In the genomic region with DNA sequence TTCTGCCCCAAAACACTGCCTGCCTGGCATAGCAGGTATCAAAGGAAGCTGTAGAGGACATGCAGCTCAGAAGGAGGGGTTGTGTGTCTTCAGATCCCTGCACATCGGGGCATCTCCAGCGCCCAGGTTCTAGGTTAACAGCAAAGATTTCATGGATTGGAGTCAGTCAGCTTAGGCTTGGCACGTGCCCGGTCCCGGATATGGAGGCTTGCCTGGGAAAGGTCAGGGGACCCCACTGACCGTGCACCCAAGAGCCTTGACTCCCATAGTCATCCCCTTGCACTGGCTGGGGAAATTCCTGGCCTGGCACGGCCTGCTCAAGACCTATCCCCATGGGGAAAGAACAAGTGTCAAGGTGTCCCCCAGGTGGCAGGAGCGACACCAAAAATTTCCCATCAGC, we compare ENCODE assay signal across 23 mouse cellular contexts. TPM values are rescaled to one million over a fixed set of nuclear protein-coding genes. Genes with fewer than 3 reads are reported as not detected.
A peak's percentile ranks its signal among the peaks of the same experiment; 100 is the strongest.
DNase-seq lines count a peak whose midpoint lies in the region; ATAC-seq and TF ChIP-seq lines count a peak whose summit lies in the region.
"Had no signal": no experiment of that assay in that cellular context is flagged by ENCODE, and none has a peak within 500 bp of the region (broad histone marks: within the 10 kb centered on the region; RNA-seq: fewer than 3 reads in every experiment).

No protein-coding gene starts in this region.

- no peak overlapping the region for H3K4me2 ChIP-seq in hindbrain, embryonic 14.5 days (replicated peaks)
- no peak overlapping the region for H3K4me2 ChIP-seq in midbrain, embryonic 13.5 days (replicated peaks)
- no peak overlapping the region for H3K4me2 ChIP-seq in neural tube, embryonic 15.5 days
- H3K4me2 ChIP-seq: heart, embryonic 12.5 days; kidney, embryonic 15.5 days; limb, embryonic 12.5 days; liver, embryonic 11.5 days had no signal

- ATAC-seq in hindbrain, embryonic 14.5 days (ENCODE audit: low FRiP score): no peak
- no peak for ATAC-seq in midbrain, embryonic 13.5 days
- no peak for ATAC-seq in neural tube, embryonic 15.5 days (ENCODE audit: low FRiP score)
- no peak for ATAC-seq in monocyte, adult 5-6 weeks (replicated peaks; ENCODE audit: insufficient number of reproducible peaks, low FRiP score, low TSS enrichment, poor library complexity, severe bottlenecking)
- ATAC-seq: forebrain, embryonic 14.5 days; intestine, postnatal 0 days; liver, postnatal 0 days; lung, postnatal 0 days; Patski had no signal

- intact Hi-C loops in gastrocnemius, adult 2 months (cut with DNase I): no loop called here

- DNase-seq in gastrocnemius, adult 2 months: no peak
- DNase-seq in gastrocnemius, postnatal 25 days: no peak
- DNase-seq in hindbrain, embryonic 14.5 days (ENCODE audit: low spot score): no peak
- no peak for DNase-seq in layer of hippocampus, postnatal 10 days (ENCODE audit: low spot score in 2 of 2)
- DNase-seq: adrenal gland, postnatal 36 days; cerebellum, adult 11 months; gastrocnemius, postnatal 10 days; heart, adult 11 months; heart, postnatal 10 days; kidney, postnatal 36 days; liver, postnatal 0 days had no signal

- H3K9ac ChIP-seq in hindbrain, embryonic 14.5 days: peak overlapping the region; percentile 8; the same call in 1 of the 2 replicates
- no peak overlapping the region for H3K9ac ChIP-seq in midbrain, embryonic 13.5 days (replicated peaks)
- no peak overlapping the region for H3K9ac ChIP-seq in neural tube, embryonic 15.5 days (replicated peaks)
- H3K9ac ChIP-seq: heart, embryonic 12.5 days; kidney, embryonic 15.5 days; limb, embryonic 12.5 days; liver, postnatal 0 days had no signal

- TF ChIP-seq CTCF in gastrocnemius, adult 2 months (IDR thresholded peaks at IDR 0.05): no peak

- WGBS in hindbrain, embryonic 14.5 days: 88% methylated on average over 8 of the region's 8 CpGs
- WGBS in midbrain, embryonic 13.5 days: 90% methylated on average over 8 of the region's 8 CpGs
- WGBS in neural tube, embryonic 15.5 days: 90% methylated on average over 8 of the region's 8 CpGs

- H3K4me1 ChIP-seq in hindbrain, embryonic 14.5 days (replicated peaks; ENCODE audit: control insufficient read depth, insufficient read depth, low read length): peaks cover 35% of the 10 kb centered on the region
- peaks cover 56% of the 10 kb centered on the region for H3K4me1 ChIP-seq in midbrain, embryonic 13.5 days (replicated peaks)
- H3K4me1 ChIP-seq in neural tube, embryonic 15.5 days: peaks cover 45% of the 10 kb centered on the region

- H3K4me3 ChIP-seq in gastrocnemius, adult 2 months: no peak overlapping the region
- no peak overlapping the region for H3K4me3 ChIP-seq in hindbrain, embryonic 14.5 days (replicated peaks; ENCODE audit: low read length)
- no peak overlapping the region for H3K4me3 ChIP-seq in midbrain, embryonic 13.5 days (replicated peaks)
- no peak overlapping the region for H3K4me3 ChIP-seq in neural tube, embryonic 15.5 days (replicated peaks)
- H3K4me3 ChIP-seq: heart, embryonic 12.5 days; kidney, embryonic 15.5 days; limb, embryonic 12.5 days had no signal

- H3K27ac ChIP-seq in gastrocnemius, adult 2 months: peak overlapping the region; percentile 88
- H3K27ac ChIP-seq in hindbrain, embryonic 14.5 days: peak overlapping the region; percentile 82
- H3K27ac ChIP-seq in midbrain, embryonic 13.5 days: peak overlapping the region; percentile 83
- H3K27ac ChIP-seq in neural tube, embryonic 15.5 days (replicated peaks): peak overlapping the region; percentile 64
- H3K27ac ChIP-seq: kidney, embryonic 15.5 days; limb, embryonic 12.5 days; macrophage had no signal

- no peaks in the 10 kb centered on the region for H3K27me3 ChIP-seq in hindbrain, embryonic 14.5 days (ENCODE audit: control insufficient read depth, insufficient read depth, low read length)
- H3K27me3 ChIP-seq in midbrain, embryonic 13.5 days: no peaks in the 10 kb centered on the region
- no peaks in the 10 kb centered on the region for H3K27me3 ChIP-seq in neural tube, embryonic 15.5 days (replicated peaks)
- H3K27me3 ChIP-seq: heart, embryonic 12.5 days; kidney, embryonic 15.5 days; limb, embryonic 12.5 days; Patski had no signal

- H3K9me3 ChIP-seq in hindbrain, embryonic 14.5 days (ENCODE audit: control insufficient read depth, low read length): no peaks in the 10 kb centered on the region
- H3K9me3 ChIP-seq in midbrain, embryonic 13.5 days: no peaks in the 10 kb centered on the region
- no peaks in the 10 kb centered on the region for H3K9me3 ChIP-seq in neural tube, embryonic 15.5 days (replicated peaks)
- H3K9me3 ChIP-seq: kidney, embryonic 15.5 days; limb, embryonic 12.5 days had no signal

- no peaks in the 10 kb centered on the region for H3K36me3 ChIP-seq in hindbrain, embryonic 14.5 days (replicated peaks; ENCODE audit: control insufficient read depth, insufficient read depth)
- peaks cover 14% of the 10 kb centered on the region for H3K36me3 ChIP-seq in midbrain, embryonic 13.5 days
- H3K36me3 ChIP-seq in neural tube, embryonic 15.5 days: no peaks in the 10 kb centered on the region

RNA-seq across cellular contexts. Expression of gene Rbm19, which starts 59.0 kb away (rescaled TPM):
- 10 to 100 TPM; 18.8 to 20.5 TPM for total RNA-seq in gastrocnemius, adult 2 months (2021)
- 10 to 100 TPM; 16.8 to 18.5 TPM for total RNA-seq in gastrocnemius, postnatal 25 days (2021)
- polyA plus RNA-seq in hindbrain, embryonic 14.5 days (2014; fragmentation: Nextera tagmentation; extraction: Ambion mirVana): 17.5 and 20.2 TPM in 2 replicates
- polyA plus RNA-seq in midbrain, embryonic 13.5 days (2015; fragmentation: Nextera tagmentation; extraction: Ambion mirVana): 18.8 and 19.1 TPM in 2 replicates
- polyA plus RNA-seq in neural tube, embryonic 15.5 days (2015; fragmentation: Nextera tagmentation; extraction: Ambion mirVana): 18.7 and 20.2 TPM in 2 replicates
- 15.9 to 22.4 TPM (median 22.2 TPM) in 3 replicates for total RNA-seq in monocyte, adult 5-6 weeks (2017)
- total RNA-seq in layer of hippocampus, postnatal 10 days (2021): 10 to 100 TPM; 17.6 to 30.9 TPM
